Mouse (Mus musculus): Measurements from ENCODE around the gene Greb1.

The Greb1 gene

DNA sequence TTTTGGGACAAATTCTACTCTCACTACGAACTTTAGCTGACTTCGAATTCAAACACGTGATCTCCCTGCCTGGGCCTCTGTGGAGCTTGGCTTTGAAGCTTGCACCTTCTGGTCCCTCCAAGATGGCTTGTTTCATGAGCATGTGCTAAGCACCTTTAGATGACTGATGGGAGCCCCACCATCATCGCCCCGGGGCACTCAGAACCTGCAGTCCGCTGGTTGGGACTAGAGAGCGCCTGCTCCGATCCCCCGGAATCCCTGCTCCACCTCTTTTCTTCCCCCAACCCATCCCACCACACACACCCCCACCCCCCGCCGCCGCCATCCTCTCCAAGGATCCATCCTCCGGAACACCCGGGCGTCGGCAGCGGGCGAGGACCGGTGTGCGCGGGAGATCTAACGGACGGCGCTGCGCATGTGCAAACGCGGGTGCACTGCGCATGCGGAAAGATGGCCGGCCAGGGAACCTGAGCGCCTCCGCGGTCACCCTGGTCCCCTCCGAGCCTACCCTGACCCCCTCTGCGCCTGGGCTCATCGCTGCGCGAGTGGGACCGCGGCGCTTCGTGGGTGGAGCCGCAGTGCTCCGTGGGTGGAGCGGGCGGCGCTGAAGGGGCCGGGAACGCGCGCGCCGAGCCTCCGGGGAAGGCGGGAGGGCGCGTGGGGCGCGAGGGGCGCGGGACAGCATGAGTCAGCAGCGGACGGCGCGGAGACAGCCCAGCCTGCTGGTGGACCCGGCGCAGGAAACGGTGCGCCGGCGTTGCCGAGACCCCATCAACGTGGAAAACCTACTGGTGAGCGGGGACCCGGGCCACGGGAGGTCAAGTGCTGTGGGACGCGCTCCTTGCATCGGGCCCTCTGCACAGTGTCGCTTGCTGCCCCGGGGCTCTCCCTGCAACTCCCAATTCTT is 10.1 kb upstream of the Greb1 start, which contains the start of gene E2f6:
E2f6 (plus strand) TSS at position 439 of the 907 bp plus-strand sequence.
- ATAC-seq (ENCODE audit: insufficient number of reproducible peaks, low FRiP score, low TSS enrichment), result peak; percentile 73

DNA sequence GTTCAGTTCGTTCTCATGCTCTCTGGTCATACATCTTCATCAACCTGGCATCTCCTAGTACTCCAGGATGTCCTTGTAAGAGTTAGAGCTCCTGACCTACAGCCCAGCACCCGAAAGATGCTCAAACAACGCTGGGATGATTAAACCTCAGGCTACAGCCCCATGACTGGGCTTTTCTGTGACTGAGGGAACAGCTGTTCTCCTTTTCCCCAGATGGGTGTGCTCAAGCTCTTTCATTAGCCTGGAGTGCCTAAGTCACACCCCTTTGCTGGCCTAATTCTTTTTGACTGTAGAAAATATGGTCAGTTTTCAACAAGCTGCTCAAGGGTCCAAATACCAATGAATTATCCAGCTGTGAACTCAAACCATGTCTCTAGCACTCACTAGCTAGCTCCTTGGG is 7.4 kb upstream of the Greb1 start:
- no peak for ATAC-seq (ENCODE audit: insufficient number of reproducible peaks, low FRiP score, low TSS enrichment)

DNA sequence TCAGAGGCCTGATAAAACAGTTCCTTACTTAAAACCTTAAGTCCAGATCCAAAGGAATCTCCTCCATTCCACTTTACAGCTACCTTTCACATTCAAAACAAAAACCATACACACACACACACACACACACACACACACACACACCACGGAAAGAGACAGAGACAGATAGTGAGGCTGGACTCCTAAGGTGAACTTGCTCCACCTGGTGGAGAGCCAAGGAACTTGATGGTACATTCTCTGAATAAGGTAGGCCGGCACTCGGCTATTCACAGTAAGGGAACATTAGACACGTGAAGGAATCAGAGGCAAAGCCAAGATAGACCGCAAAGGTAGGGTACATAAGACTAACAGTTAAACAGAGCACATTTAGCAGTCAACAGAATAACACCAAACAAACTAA is 4.8 kb upstream of the Greb1 start:
- peak; percentile 69; the same call in 1 of the 2 replicates for ATAC-seq (ENCODE audit: insufficient number of reproducible peaks, low FRiP score, low TSS enrichment)

DNA sequence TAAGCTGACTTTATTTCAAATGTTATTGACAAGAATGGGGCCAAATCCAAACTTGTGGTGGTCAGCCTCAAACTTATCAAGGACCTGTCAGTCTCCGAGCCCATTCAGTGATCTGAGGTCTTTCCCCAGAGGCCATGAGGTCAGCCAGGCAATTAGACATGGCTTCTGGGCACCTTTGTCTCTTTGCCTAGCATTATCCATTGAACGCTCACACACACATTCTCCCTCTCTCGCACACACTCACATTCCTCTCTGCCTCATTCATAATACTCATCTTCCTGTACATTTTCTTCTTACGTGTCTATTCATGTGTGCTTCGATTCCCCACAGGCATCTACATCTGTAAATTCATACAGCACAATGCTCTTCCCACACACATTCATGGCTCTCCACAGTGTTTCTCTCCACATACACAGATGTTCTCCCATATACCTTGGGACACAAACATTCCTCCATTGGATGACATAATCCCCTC is 3.3 kb upstream of the Greb1 start:
- ATAC-seq (ENCODE audit: insufficient number of reproducible peaks, low FRiP score, low TSS enrichment), result no peak

DNA sequence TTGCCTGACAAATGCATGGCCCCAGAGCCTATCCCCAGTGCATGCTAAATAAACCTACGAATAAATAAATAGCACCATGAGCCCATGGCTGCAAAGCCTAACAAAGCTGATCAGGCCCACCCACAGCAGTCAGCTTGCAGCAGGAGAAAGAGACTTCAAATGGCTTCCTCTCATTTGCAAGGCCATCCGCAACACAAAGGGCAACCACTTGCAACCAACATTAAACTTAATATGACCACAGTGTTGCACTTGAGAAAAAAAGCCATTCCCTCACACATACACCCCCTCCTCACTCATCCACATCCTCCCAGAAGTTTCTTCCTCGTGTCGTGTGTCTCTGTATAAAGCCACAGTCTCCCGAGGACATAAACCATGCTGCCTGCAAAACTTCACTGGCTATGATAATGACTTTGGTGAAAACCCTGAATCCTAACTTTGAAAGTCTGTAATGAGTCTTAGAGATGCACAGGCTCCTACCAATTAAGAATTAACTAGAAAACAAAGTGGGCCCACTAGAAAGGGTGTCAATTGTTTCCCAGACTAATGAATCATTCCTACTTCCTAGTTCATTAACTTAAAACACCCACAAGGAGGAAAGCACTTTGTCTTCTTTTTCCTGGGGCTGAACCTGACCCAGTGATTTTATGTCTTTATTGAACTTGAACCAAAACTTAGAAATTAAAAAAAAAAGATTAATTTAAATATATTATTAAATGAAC is 2.7 kb upstream of the Greb1 start:
- no peak for ATAC-seq (ENCODE audit: insufficient number of reproducible peaks, low FRiP score, low TSS enrichment)

DNA sequence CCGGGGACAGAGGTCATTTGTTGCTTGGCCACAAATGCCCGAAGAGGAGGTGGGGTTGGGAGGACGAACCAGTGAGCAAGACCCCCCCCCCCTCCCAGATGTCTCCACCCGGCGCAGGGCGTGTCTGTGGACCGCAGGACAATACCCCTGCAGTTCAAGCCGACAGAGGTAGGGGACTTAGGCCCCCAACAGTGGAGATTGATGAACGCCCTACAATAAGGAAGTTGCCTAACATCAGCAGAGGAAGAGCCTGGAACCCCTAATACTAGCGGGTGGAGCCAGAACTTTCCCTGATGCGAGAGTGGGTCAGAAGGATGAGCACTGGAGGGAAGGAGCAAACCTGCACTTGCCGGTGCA is 251 bp upstream of the Greb1 start:
- ATAC-seq (ENCODE audit: insufficient number of reproducible peaks, low FRiP score, low TSS enrichment), result no peak

DNA sequence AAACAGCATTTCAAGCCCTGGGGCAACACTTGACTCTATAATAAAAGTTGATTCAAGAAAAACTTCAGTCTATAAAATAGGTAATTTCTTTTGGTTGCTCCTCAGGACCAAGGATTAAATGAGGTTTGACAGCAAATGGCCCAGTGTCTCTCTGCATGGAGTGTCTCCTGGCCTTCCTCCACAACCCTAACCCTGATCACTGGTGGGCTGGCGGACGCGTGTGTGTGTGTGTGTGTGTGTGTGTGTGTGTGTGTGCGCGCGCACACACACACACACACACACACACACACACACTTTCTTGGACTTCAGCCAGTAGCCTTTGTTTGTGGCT is 793 bp downstream of the Greb1 start:
- no peak for ATAC-seq (ENCODE audit: insufficient number of reproducible peaks, low FRiP score, low TSS enrichment)

DNA sequence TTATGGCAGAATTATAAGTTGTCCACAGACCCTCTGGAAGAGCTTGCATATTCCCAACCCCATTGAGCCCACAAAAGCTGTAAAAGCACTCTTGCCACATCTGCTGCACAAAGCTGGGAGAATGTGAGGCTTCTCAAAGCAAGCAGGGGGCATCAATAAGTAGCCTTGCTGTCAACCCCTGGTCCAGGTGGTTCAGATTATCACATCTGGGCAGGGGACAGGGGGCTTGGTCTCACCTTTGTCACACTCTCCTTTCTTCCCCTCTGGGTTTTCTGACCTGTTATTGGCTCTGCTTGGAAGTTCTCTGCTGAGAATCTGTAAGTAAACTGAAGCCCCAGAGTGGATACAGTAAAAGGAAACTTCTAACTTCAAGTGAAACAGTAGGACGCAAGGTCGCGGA is 1.8 kb downstream of the Greb1 start:
- ATAC-seq (ENCODE audit: insufficient number of reproducible peaks, low FRiP score, low TSS enrichment), result no peak

DNA sequence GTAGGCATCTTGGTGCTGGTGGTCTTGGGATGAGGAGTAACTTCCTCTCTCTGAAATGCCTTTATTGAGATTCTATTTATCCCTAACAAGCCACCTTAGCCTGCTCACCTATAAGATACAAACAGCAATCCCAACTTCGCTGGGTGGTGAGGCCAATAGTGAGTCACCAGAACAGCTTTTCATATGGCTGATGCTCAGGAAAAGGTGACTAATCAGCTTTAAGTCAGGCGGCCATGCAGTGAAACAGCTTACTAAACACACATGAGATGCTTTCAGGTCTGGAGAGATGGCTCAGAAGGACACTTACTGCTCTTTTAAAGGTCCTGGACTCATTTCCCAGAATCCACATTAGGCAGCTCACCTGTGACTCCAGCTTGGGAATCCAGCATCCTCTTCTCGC is 4.9 kb downstream of the Greb1 start:
- ATAC-seq (ENCODE audit: insufficient number of reproducible peaks, low FRiP score, low TSS enrichment), result no peak

DNA sequence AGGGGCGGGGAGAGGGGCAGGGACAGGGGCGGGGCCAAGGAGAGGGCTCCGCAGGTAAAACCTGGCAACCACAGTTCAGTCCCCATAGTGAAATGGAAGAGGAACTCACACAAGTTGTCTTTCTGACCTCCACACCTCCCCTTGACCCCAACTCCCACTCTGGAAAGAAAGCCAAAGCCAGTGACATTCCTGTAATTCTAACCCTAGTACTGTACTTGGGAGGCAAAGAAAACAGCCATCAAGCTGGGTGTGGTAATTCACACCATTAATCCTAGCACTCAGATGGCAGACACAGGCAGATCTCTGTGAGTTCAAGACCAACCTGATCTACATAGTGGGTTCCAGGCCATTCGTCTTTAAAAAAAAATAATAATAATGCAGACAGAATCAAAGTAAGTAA is 7.3 kb downstream of the Greb1 start:
- no peak for ATAC-seq (ENCODE audit: insufficient number of reproducible peaks, low FRiP score, low TSS enrichment)

DNA sequence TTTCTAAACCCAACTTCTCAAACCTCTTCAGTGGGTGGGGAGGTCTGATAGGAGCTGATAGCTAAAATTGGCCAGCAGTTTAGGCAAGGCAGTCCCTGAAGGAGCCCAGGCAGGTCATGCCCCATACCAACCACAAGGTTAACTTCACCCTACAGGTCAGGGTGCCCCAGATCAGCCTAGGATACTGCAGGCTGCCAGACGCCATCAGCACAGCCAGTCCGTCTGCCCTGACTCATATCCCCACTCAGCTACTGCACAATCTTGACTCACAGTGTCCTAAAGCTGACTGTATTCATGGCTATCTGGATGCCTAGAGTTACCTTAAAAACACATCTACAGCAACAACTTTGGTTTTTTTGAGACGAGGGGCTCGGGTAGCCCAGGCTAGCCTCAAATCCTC is 10.2 kb downstream of the Greb1 start:
- no peak for ATAC-seq (ENCODE audit: insufficient number of reproducible peaks, low FRiP score, low TSS enrichment)

DNA sequence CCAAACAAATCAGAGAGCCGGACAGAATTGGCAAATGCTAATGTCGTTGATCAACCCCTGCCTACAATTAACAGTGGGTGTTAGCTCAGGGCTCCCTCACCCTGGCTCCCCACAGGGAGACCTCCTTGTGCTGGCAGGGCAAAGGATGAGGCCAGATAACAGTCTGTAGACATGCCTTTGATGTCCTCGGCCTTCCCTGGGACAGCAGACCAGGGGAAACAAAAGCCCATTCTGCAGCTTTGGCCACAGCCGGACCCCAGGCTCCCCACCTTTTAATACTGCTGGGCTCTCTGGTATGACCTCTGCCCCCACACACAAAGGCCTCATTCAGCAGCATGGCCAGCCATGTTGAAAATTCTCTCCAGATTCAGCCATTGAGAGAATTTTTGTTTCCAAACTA is 10.9 kb downstream of the Greb1 start:
- no peak for ATAC-seq (ENCODE audit: insufficient number of reproducible peaks, low FRiP score, low TSS enrichment)

DNA sequence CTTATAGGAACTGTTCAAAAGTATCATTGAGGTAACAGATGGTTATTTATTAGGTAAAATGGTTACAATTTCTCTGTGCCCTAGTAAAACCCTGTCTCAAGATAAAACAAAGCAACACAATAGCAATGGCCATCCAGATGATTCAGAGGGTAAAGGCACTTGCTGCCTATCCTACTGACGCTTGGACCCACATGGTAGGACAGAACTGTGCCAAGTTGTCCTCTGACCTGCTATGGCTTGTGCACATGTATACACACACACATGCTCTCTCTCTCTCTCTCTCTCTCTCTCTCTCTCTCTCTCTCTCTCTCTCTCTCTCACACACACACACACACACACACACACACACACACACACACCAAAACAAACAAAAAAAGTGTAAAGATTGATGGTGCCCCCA is 11.5 kb downstream of the Greb1 start:
- no peak for ATAC-seq (ENCODE audit: insufficient number of reproducible peaks, low FRiP score, low TSS enrichment)

DNA sequence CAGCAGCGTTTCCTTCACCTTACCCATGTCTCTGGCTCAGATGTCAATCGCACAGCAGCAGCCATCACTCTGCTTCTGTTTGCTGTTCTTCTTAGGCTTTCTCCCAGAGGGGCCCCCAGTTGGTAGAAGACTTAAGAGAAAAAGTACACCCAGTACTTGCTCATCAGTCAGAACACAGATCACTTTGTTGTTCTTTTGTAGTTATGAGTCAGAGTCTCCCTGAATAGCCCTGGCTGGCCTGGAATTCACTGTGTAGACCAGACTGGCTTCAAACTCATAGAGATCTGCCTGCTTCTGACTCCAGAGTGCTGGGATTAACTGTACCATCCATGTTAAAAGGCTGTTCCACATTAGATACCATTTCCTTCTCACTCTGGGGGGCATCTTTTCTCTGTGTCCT is 12.1 kb downstream of the Greb1 start:
- ATAC-seq (ENCODE audit: insufficient number of reproducible peaks, low FRiP score, low TSS enrichment), result no peak

DNA sequence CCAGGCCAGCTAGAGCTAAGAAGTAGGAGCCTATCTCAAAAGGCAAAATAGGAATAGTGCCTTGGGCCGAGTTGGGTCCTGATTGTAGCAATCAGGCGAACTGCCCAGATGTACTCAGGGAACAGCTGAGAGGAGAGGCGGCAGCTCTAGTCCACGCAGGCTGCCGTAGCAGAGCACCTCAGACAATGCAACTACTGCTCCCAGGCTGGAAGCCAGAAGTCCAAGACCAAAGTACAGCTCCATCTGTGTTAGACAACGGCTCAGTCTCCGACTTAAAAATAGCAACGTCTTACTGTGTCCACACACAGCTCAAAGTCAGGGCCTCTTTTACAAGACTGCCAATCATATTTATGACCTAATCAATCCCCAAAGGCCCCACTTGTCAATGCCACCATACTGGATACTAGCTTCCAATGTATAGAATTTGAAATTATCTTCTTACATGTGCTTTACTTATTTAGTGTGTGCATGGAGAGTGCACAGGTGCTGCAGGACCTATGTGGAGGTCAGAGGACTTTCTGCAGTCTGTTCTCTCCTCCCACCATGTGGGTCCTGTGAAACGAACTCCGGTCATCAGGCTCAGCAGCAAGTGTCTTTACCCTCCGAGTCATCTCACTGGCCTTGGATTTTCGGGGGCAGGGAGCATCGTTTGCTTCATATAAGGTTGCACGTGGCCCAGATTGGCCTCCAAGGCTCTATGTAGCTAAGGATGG is 19.5 kb downstream of the Greb1 start:
- ATAC-seq (ENCODE audit: insufficient number of reproducible peaks, low FRiP score, low TSS enrichment), result no peak

DNA sequence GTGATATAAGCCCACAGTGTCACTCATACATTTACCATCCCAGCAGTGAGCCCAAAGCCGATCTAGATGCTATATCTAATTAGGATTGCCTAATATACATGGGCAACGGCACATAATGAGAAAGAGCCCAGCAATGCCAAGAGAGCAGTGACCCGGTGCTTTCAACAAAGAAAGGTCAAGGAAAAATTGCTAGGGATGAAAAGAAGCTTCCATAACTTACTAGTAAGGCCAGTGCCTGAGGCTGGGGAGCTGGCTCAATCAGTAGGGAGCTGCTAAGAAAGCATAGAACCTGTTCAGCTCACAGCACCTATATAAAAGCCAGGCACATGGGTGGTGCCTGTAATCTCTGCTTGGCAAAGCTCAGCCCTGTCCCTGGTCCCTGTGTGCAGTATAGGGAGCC is 20.4 kb downstream of the Greb1 start:
- ATAC-seq (ENCODE audit: insufficient number of reproducible peaks, low FRiP score, low TSS enrichment), result no peak

DNA sequence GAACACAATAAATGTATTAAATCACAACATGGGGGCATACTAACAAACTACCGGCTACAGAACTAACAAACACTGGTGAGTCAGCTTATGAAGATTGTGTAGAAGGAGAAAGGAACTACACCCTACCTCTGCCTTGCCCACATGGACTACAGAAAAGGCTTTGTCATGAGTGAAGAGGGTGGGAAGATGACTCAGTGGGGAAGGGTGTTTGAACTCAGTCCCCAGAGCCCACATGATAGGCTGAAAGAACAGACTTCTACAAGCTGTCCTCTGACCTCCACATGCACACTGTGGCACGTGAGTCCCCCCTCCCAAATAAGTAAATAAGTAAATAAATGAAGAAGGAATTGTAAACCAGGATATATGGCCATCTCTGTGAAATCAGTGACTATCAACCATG is 21.5 kb downstream of the Greb1 start:
- no peak for ATAC-seq (ENCODE audit: insufficient number of reproducible peaks, low FRiP score, low TSS enrichment)

DNA sequence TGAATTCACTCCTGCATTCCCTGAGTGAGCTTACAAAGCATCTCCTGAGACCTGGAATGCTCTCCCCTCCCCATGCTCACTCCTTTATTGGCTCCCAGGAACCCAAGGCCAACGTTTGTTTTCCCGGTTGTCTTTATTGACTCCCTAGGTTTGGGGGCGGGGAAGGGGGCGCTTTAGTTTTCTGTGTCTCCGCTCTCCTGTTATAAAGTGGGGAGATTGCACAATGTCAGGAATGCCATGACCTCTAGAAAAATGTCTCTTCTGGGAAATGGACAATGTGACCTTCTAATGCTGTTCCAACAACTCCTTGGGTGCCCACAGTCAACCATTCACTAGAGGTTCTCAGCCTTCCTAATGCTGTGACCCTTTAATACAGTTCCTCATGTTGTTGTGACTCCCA is 22.2 kb downstream of the Greb1 start:
- no peak for ATAC-seq (ENCODE audit: insufficient number of reproducible peaks, low FRiP score, low TSS enrichment)

DNA sequence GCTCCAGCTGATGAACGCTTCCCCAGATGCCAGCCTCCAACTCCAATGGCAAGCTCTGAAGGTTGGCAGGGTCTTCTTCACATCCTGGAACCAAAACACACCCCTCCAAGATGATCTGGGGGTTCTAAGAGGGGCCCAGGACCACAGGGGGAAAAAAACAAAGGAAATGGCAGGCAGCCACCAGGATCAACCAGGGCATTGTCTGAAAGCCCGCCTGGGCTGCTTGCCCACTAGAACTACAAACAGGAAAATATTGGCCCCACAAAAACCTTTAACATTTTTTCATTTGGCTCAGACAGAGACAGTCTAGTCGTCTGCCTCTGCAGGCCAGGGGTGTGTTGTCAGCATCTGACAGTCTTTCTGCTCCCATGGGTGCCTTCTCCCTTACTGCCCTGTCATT is 25.3 kb downstream of the Greb1 start:
- ATAC-seq (ENCODE audit: insufficient number of reproducible peaks, low FRiP score, low TSS enrichment), result no peak

DNA sequence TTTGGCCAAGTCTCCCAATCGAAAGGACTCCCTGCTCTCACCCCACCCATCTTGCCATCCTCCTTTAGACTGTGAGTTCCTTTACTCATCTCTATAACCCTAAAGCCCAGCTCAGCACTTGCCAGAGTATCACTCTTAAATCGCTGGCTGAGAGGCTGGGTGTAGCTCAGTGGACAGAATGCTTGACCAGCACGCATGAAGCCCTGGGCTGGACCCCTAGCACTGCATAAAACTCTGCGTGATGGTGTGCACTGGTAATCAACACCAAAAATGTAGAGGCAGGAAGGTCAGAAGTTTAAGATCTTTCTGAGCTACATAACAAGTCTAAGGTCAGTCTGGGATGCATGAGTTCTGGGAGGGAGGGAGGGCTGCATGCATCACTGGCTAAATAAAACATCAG is 26.1 kb downstream of the Greb1 start:
- no peak for ATAC-seq (ENCODE audit: insufficient number of reproducible peaks, low FRiP score, low TSS enrichment)

DNA sequence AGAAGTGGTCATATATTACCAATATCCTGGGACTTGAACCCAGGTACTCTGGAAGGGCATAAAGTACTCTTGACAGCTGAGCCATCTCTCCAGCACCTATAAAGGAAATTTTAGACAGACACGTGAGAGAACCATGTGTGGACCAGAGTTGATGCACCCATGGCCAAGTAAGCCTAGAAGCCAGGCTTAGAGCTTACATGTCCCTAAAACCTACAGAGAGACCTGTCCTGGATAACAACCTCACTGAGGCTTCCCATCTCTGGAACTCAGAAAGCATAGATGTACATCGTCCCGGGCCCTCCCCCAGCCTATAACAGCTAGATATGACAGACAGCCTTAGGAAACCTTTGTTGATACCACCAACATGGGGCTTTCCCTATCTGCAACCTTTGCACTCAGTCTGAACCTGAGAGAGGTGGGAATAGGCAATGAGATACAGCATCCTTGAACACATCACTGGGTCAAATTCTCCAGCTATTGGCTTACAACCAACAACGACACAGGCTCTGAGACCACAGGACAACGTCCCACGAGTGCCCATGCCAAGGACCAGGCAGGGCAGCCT is 31.0 kb downstream of the Greb1 start:
- ATAC-seq (ENCODE audit: insufficient number of reproducible peaks, low FRiP score, low TSS enrichment), result no peak

All from cerebellum, adult (tissue).